Mouse (Mus musculus): ENCODE results near the gene Col16a1. TPM values are rescaled to one million over a fixed set of nuclear protein-coding genes. Genes with fewer than 3 reads are reported as not detected.

The Col16a1 gene
- polyA plus RNA-seq, 1 experiment, result 156 TPM

DNA sequence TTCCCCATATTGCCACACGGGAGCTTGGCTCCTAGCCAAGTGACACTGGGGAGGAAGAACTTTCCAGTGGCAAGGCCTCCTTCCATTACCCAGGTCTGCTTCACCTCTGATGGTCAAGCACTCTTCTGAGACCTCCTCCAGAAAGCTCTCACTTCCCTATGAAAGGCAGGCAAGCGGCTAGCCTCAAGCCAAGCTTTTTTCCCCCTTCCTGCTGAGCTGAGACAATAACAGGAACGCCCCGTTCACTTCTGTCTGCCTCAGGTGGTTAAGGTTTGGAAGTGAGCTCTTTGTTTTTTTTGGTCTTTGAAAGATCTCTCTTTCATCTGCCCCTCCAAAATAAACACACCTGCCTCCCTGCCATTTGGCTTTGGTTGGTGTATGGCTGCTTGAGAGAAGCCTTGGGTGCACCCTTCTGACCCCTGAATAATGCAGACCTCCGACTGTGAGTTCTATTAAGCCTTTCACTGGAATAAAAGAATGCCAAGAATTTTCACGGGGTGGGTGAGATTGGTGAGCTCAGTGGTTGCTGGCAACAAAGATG is 54.5 kb downstream of the Col16a1 start, which contains the start of gene Pef1:
Gene Pef1 (plus strand): TSS at position 448 of the 541 bp plus-strand sequence.
- Histone ChIP-seq H3K27ac (ENCODE audit: insufficient read depth, low read length) (no peak within 1 kb of the TSS), H3K4me1 (ENCODE audit: control insufficient read depth, insufficient read depth, low read length) (peaks cover 16% of the 10 kb centered on the region), H3K4me3 (ENCODE audit: insufficient read depth, low read length) (no peak within 1 kb of the TSS)
- TF ChIP-seq POLR2A (IDR thresholded peaks at IDR 0.05; ENCODE audit: low read depth, low read length) (no peak), CTCF (IDR thresholded peaks at IDR 0.05; ENCODE audit: borderline replicate concordance, insufficient read depth, low read length) (no peak)

DNA sequence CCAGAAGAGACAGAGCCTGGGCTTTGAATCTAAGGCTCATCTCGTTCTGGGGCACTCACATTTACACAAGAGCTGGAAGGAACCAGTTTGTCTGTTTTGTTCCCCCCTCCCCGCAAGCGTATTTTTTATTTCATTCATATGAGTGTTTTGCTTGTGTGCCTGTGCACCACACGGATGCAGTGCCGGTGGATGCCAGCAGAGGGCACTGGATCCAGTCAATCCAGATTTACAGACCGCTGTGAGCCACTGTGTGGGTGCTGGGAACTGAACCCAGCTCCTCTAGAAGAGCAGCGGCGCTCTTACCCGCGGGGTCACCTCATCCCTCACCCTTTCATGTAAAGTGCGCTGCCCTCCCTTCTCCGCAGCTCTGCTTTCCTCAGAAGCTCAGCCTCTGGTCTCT is 56.0 kb downstream of the Col16a1 start:
- H3K4me3 ChIP-seq (ENCODE audit: insufficient read depth, low read length), result no peak overlapping the region
- H3K4me1 ChIP-seq (ENCODE audit: control insufficient read depth, insufficient read depth, low read length), result peaks cover 16% of the 10 kb centered on the region
- TF ChIP-seq POLR2A (IDR thresholded peaks at IDR 0.05; ENCODE audit: low read depth, low read length), result no peak
- TF ChIP-seq CTCF (IDR thresholded peaks at IDR 0.05; ENCODE audit: borderline replicate concordance, insufficient read depth, low read length), result no peak
- H3K27ac ChIP-seq (ENCODE audit: insufficient read depth, low read length), result peak overlapping the region; percentile 22; the same call in 1 of the 2 replicates

DNA sequence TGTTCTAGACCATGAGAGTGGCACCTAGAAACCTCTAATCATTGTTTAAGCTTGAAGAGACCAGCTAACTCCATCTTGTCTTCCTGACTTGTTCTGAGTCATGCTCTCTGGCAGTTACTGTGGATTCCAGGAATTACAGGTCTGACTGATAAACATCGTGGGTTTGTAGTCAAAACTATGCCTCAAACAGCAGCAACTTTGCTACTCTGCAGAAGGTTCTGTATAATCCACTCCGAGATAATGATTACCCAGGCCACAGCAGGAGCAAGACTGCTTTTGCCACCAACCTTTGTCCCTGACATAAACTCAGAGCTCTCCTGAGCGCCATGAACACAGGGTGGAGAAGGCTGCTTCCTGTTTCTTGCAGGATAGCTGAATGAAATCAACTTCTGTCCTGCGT is 56.9 kb downstream of the Col16a1 start:
- Histone ChIP-seq H3K27ac (ENCODE audit: insufficient read depth, low read length) (peak overlapping the region; percentile 77), H3K4me3 (ENCODE audit: insufficient read depth, low read length) (no peak overlapping the region), H3K4me1 (ENCODE audit: control insufficient read depth, insufficient read depth, low read length) (peaks cover 21% of the 10 kb centered on the region)
- TF ChIP-seq POLR2A (IDR thresholded peaks at IDR 0.05; ENCODE audit: low read depth, low read length) (no peak), CTCF (IDR thresholded peaks at IDR 0.05; ENCODE audit: borderline replicate concordance, insufficient read depth, low read length) (no peak)

DNA sequence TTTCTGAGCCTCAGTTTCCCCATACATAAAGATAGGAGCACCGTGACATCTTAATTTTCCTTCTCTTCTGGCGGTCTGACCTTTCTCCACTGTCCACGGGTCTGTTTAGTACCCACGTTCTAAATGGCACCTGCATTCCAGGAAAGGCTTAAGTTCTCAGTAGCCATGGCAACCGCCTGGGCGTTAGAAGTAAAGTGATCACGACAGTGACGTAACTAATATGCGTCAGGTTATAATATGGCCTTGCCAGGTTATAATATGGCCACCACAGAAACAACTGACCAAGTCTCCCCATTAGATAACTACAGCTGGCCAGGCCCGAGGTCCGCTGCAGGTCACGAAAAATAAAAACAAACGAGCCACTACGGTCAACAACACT is 59.4 kb downstream of the Col16a1 start:
- TF ChIP-seq POLR2A (IDR thresholded peaks at IDR 0.05; ENCODE audit: low read depth, low read length) (peak; percentile 43), CTCF (IDR thresholded peaks at IDR 0.05; ENCODE audit: borderline replicate concordance, insufficient read depth, low read length) (no peak)
- Histone ChIP-seq H3K27ac (ENCODE audit: insufficient read depth, low read length) (no peak overlapping the region), H3K4me3 (ENCODE audit: insufficient read depth, low read length) (peak overlapping the region; percentile 43), H3K4me1 (ENCODE audit: control insufficient read depth, insufficient read depth, low read length) (peaks cover 25% of the 10 kb centered on the region)

DNA sequence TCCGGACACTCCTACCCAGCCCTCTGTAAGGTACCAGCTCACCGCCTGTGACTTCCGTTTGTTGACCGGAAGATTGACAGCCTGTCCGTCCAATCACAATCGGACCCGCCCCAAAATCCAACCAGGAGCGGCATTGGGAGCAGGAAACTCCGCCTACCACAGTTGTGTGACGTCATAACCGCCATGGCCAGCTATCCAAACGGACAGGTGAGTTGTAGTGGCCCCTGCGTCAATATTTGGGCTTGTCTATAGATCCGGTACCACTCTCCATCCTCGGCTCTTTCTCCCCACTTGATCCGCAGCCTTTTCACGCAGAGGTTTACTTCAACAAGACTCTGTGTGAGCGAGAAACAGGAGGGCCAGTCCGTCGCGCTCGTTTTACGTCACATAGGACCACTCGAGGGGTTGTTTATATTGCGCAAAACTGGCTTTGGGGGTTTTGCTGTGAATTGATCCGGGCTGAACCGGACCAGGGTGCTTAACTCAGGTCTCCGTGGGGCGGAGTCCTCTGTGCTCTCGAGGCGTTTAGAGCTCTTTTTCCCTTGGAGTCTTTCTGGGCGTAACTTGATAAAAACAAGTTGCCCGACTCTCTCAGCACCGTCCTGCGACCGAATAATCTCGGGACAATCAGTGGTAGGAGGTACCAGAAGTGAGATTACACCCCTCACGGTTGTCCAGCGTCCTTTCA is 59.9 kb downstream of the Col16a1 start:
- Histone ChIP-seq H3K4me1 (ENCODE audit: control insufficient read depth, insufficient read depth, low read length) (peaks cover 23% of the 10 kb centered on the region), H3K27ac (ENCODE audit: insufficient read depth, low read length) (peak overlapping the region; percentile 42), H3K4me3 (ENCODE audit: insufficient read depth, low read length) (peak overlapping the region; percentile 82)
- TF ChIP-seq POLR2A (IDR thresholded peaks at IDR 0.05; ENCODE audit: low read depth, low read length) (peak; percentile 35; the same call in 1 of the 2 replicates), CTCF (IDR thresholded peaks at IDR 0.05; ENCODE audit: borderline replicate concordance, insufficient read depth, low read length) (no peak)

DNA sequence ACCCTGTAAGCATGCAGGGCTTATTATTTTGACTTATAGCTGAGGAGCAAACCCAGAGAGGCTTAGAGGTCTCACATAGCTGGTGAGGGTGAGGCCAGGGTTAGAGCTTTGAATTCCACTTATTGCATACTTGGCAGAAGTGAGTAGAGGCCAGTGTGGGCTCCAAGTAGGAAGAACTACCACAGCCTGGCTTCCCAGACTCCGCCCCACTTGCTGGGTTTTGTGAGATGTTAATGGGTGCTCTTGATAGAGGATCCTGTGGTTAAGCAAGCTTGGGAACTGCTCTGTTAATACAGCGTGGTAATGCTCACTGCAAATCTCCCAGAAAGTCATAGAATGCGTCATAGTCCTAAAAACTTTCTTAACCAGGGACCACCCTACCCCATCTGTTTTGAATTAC is 61.3 kb downstream of the Col16a1 start:
- no peak overlapping the region for H3K4me3 ChIP-seq (ENCODE audit: insufficient read depth, low read length)
- no peak for TF ChIP-seq CTCF (IDR thresholded peaks at IDR 0.05; ENCODE audit: borderline replicate concordance, insufficient read depth, low read length)
- TF ChIP-seq POLR2A (IDR thresholded peaks at IDR 0.05; ENCODE audit: low read depth, low read length), result no peak
- H3K27ac ChIP-seq (ENCODE audit: insufficient read depth, low read length), result peak overlapping the region; percentile 79
- H3K4me1 ChIP-seq (ENCODE audit: control insufficient read depth, insufficient read depth, low read length), result peaks cover 27% of the 10 kb centered on the region

DNA sequence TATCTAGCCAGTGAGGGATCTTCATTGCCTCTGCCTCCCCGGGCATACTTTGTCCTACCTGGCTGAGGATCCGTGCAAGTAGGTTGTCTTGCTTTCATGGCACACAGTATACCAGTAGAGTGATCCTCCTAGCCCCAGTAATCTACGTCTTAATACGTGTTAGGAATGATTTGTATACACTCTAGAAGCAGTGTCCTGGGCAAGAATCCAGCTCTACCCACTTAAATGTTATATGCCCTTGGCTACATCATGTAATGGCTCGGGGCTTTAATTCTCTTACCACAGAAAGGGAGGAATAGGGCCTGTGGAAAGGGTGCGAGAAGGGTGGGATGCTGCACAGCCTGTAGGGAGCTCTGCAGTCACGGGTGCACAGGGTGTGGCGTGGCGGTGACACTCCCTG is 62.0 kb downstream of the Col16a1 start:
- Histone ChIP-seq H3K4me3 (ENCODE audit: insufficient read depth, low read length) (no peak overlapping the region), H3K27ac (ENCODE audit: insufficient read depth, low read length) (peak overlapping the region; percentile 79), H3K4me1 (ENCODE audit: control insufficient read depth, insufficient read depth, low read length) (peaks cover 26% of the 10 kb centered on the region)
- TF ChIP-seq CTCF (IDR thresholded peaks at IDR 0.05; ENCODE audit: borderline replicate concordance, insufficient read depth, low read length), result no peak
- no peak for TF ChIP-seq POLR2A (IDR thresholded peaks at IDR 0.05; ENCODE audit: low read depth, low read length)

DNA sequence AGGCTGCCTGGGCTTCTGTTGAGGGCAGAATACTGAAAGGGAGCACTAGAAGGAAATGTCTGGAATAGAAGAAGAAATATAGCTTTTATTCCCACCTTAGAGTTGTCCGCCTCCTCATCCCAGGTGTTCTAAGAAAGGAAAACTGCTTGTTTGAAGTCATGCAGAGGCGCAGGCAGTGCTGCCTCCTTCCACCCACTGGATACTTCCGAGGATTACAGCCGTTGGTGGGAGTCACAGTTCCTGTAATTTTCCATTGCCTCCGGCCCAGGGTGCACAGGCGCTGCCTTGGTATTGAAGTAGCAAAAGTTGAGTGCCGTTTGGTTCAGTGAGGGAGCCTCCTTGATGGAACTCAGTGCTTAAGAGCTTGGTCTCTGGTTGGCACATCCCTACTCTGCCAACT is 62.5 kb downstream of the Col16a1 start:
- H3K27ac ChIP-seq (ENCODE audit: insufficient read depth, low read length), result no peak overlapping the region
- peaks cover 23% of the 10 kb centered on the region for H3K4me1 ChIP-seq (ENCODE audit: control insufficient read depth, insufficient read depth, low read length)
- TF ChIP-seq CTCF (IDR thresholded peaks at IDR 0.05; ENCODE audit: borderline replicate concordance, insufficient read depth, low read length), result no peak
- TF ChIP-seq POLR2A (IDR thresholded peaks at IDR 0.05; ENCODE audit: low read depth, low read length), result no peak
- H3K4me3 ChIP-seq (ENCODE audit: insufficient read depth, low read length), result no peak overlapping the region

DNA sequence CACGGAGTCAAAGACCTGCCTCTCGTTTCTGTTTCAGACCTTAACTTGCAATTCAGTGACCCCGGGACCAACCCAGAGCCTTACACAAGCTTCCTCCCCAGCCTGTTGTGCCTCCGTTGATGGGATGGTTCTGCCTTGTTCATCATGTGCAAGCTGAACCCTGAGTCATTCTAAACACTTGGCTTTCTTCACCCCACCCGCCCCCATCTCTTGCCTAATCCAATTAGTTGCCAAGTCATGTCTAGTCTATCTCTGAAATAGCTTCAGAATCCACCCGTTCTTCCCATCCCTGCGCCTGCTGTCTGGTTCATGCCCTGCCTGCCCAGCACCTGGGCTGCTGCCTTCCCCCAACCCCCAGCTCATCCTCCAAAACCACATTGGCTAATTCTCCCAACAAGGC is 64.7 kb downstream of the Col16a1 start:
- no peak for TF ChIP-seq POLR2A (IDR thresholded peaks at IDR 0.05; ENCODE audit: low read depth, low read length)
- Histone ChIP-seq H3K4me1 (ENCODE audit: control insufficient read depth, insufficient read depth, low read length) (peaks cover 21% of the 10 kb centered on the region), H3K27ac (ENCODE audit: insufficient read depth, low read length) (peak overlapping the region; percentile 50), H3K4me3 (ENCODE audit: insufficient read depth, low read length) (no peak overlapping the region)

DNA sequence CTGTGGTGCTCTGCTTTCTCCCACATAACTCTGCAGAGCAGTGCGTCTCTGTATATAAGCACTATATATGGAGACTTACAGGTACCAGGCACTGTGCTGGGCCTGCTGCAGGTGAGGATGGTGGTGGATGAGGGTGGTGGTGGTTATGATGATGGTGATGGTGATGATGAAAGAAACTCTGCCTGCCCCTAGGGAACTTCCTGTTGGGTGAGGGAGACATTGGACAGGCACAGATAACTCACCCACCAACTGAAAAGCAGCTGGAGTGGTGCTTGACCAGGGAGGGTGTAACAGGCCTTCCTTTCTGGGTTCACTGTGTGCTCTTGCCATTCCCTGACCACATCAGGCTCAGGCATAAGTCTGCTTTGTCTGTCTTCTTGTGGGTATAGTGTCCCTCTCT is 65.1 kb downstream of the Col16a1 start:
- TF ChIP-seq POLR2A (IDR thresholded peaks at IDR 0.05; ENCODE audit: low read depth, low read length) (no peak), CTCF (IDR thresholded peaks at IDR 0.05; ENCODE audit: borderline replicate concordance, insufficient read depth, low read length) (no peak)
- no peak overlapping the region for H3K4me3 ChIP-seq (ENCODE audit: insufficient read depth, low read length)
- peaks cover 21% of the 10 kb centered on the region for H3K4me1 ChIP-seq (ENCODE audit: control insufficient read depth, insufficient read depth, low read length)
- H3K27ac ChIP-seq (ENCODE audit: insufficient read depth, low read length), result peak overlapping the region; percentile 38; the same call in 1 of the 2 replicates

Measured in embryonic fibroblast, embryonic 13.5 days (primary cell).